Mouse (Mus musculus): ENCODE measurements around the gene Akap13.
"Not testable (repeated sequence)": the region's sequence is repeated elsewhere in the genome, so short reads cannot be mapped to it uniquely, and the experiment has no call there.

Akap13 gene

GRCm38 (mm10) chr7:75778053-75778452 lies 322.7 kb downstream of the Akap13 start:
- DNase-seq = no peak

GRCm38 (mm10) chr7:75780812-75781211 lies 325.5 kb downstream of the Akap13 start:
- no peak for DNase-seq

DNA sequence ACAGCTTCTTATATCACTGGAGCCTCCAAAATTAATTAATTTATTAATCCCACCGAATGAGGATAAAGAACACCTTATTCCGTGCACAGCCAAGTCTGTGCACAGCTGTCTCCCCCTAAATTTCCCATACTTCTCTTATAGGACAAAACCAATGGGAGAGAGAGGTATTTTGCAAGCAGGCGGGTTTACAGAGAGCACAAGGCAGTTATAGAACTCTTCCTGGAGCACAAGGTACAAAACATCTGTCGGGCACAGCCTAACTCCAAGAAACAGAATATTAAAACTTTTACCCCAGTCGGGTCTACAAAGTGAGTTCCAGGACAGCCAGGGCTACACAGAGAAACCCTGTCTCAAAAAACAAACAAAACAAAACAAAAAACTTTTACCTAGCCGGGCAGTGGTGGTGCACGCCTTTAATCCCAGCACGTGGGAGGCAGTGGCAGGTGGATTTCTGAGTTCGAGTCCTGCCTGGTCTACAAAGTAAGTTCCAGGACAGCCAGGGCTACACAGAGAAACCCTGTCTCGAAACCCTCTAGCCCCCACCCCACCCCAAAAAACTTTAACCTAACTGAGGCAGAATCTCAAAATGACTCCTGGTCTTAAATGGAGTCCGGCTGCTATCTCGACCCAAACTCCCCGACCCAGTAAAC lies 326.1 kb downstream of the Akap13 start:
- DNase-seq = no peak

- peak; percentile 87 for DNase-seq
Measured at GRCm38 (mm10) chr7:75781948-75782722, 326.8 kb downstream of the Akap13 start.

DNA sequence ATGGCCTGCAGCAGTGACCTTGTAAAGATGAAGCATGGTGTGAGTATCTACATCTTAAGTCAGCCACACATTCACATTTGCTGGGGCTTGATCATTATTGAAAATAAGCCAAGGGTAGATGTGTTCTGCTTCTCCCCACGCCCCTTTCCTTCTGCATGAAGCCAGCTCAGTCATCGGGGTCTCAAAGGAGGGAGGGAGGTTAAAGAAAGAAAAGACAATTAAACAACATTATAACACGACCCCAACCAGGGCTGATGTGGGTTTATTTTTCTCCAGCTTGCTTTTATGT lies 327.3 kb downstream of the Akap13 start:
- no peak for DNase-seq

- no peak for DNase-seq
Measured at GRCm38 (mm10) chr7:75785388-75786328, 330.3 kb downstream of the Akap13 start.

DNA sequence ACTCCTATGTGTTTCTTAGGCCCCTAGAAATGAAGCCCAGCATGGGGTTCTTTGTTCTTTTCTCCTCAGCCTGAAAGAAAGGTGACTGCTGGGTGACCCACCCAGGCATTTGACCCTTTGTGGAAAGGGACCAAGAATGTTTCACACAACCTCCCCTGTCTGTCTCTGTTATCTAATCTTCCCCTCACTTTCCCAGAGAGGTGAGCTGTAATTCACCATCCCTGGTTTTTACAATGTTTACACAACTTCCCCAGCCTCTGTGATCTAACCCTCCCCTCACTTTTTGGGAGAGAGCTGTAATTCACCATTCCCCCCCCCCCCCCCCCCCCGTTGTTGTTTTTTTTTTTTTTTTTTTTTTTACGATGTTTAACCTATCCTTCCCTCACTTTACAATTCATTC lies 331.5 kb downstream of the Akap13 start:
- no peak for DNase-seq

DNA sequence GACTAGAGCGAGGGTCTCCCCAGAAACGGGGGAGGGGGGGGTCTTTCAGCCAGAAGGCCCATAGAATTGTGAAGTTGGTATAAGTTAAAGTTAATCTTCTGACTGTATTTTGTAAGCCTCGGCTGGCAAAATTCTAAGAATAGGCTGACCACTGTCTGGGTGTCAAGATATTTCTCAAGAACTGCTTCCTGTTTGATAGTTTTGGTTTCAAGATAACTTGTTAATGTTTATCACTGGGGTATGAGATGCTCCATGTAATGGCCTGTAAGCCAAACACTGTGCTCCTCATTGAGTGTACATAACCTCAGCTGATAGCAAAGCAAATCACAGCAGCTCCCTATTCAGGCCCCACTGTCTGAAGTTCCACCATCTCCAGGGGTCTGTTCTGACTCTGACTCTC lies 332.0 kb downstream of the Akap13 start:
- no peak for DNase-seq

GRCm38 (mm10) chr7:75788069-75788800 lies 332.9 kb downstream of the Akap13 start:
- DNase-seq = not testable (repeated sequence)

- not testable (repeated sequence) for DNase-seq
Measured at GRCm38 (mm10) chr7:75788801-75789135, 333.4 kb downstream of the Akap13 start.

- DNase-seq = no peak
Measured at GRCm38 (mm10) chr7:75789746-75790145, 334.4 kb downstream of the Akap13 start.

DNA sequence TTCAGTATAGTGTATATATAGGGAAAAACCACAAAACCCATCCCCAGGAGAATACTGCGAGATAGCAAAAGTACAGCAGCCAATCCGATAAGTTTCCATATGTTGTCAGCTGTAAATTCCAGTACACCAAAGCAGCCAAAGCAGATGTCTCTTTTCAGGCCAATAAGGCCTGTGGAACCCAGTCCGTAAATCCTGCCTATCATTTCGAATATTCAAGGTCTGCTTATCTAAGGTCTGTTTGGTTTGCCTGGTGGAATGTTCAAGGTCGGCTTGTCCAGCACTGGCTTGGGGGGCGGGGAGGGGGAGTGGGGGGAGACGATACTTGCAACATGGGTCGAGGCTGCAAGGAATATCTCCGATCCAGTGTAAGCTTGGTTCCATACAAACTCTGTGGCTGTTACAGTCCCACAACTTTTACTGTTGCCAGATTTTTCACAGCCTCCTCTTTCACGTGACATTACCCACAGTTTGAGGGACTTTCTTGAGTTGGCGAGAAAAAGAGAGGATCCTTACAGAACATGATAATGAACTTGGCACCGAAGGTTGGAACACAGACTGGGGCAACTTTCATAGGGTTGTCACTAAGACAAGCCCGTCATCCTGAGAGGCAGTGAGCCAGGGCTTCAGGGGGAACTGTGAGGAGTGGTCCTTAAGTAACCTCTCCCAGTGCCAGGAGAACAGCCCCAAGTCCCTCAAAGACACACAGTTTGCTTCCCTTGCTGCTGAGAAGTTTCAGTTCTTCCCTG lies 335.9 kb downstream of the Akap13 start:
- DNase-seq = not testable (repeated sequence)

DNA sequence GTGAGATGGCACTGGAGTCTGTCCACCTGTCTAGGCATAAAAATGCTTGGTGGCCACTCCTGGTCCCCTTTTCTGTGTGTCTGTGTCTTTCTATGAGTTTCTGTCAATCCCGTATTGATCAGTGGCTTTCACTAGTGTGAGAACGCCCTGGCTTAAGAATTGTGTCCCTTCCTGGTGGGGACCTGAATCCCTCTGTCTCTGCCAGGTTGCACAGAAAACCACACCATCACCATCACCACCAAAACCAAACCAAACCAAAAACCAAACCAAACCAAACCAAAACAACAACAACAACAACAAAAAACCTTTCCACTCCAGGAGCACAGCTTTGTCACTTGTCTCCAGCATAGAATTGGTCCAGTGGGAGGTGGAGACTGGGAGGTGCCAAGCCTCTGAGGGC lies 337.8 kb downstream of the Akap13 start:
- DNase-seq = no peak

DNA sequence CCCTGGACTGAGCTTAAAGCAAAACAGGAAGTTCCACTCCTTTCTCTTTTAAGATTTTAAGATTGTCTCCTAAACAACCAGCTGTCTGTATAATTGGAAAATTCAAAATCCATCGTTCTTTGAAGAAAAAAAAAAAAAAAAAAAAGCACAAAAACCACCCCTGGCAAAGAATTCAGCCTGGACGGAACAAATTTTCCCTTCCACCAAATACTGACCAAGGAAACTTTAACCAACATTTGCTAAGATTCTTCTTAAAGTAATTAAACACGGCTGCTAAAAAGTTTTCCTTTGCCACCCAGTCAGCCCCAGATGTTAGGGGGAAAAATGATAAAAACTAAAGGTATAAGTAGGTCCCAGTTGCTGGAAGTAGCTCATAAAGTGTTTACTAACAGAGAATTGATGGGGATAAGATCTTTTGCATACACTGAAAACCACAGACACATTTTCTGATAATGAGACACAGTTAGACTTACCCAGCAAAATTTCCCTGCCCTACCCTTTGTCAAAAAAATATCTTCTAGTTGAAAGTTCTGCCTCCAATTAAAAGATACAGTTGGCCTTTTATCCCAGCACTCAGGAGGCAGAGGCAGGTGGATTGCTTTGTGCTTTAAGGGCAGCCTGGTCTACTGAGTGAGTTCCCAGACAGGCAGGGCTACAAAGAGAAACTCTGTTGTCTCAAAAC lies 338.5 kb downstream of the Akap13 start:
- DNase-seq = no peak

- no peak for DNase-seq
Measured at GRCm38 (mm10) chr7:75795106-75795505, 339.8 kb downstream of the Akap13 start.

DNA sequence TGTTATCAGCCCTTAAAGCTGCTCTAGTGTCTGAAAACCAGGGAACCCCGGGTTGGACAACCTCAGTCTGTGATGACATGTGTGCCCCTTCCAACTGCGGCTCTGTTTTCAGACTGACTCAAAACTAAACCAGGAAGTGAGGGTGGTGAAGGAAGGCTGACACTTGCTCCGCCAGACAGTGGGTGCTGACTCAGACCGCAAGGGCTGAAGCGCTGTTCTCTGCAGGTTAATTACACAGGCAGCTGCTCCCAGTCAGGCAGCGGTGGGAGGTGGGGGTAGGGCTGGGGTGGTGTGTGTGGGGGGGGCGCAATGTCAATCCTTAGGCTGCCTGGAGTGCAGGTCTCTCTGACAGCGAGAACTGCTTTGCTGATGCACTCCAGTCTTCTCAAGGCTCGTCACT lies 341.1 kb downstream of the Akap13 start:
- no peak for DNase-seq

GRCm38 (mm10) chr7:75800530-75800929 lies 345.2 kb downstream of the Akap13 start:
- DNase-seq = no peak

DNA sequence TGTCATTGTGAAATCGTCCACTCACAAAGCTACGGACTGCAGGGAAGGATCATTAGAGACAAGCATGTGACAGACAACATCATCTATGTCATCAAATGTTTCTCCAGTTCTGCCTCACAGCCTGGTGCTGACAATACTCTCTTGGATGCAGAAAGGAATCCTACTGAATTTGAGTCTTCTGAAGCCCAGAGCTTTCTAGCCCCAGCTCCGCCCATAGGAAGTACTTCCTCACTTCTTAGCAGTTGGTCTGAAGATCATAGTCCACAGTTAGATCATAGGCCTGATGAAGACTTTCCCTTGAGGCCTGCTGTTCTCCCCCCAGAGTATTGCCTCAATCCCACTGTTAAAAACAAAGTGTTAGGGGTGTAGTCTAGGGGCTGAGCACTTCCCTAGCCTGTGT lies 345.7 kb downstream of the Akap13 start:
- DNase-seq = no peak

- no peak for DNase-seq
Measured at GRCm38 (mm10) chr7:75801621-75802358, 346.5 kb downstream of the Akap13 start.

- DNase-seq = no peak
Measured at GRCm38 (mm10) chr7:75802887-75803286, 347.6 kb downstream of the Akap13 start.
